Mouse (Mus musculus) small intestine, adult 2 months (tissue): Measurements from ENCODE around the gene Rtkn2.

Experiments
- CTCF ChIP-seq: fragments of 200-500 bp; IDR thresholded peaks from 2 replicates; pipeline ENCODE4 v1.5.1; 2012; ENCODE audit warnings: low read depth, mild to moderate bottlenecking, control low read depth, inconsistent platforms, low read length, moderate library complexity, mixed read lengths; ENCODE audit not compliant: insufficient replicate concordance, insufficient read length; ENCODE audit errors: extremely low read depth
- POLR2A ChIP-seq: fragments of 200-500 bp; IDR thresholded peaks from 2 replicates; pipeline ENCODE4 v1.6.1; 2012; ENCODE audit warnings: low read depth, mild to moderate bottlenecking, control low read depth, inconsistent platforms, low read length, moderate library complexity

DNA sequence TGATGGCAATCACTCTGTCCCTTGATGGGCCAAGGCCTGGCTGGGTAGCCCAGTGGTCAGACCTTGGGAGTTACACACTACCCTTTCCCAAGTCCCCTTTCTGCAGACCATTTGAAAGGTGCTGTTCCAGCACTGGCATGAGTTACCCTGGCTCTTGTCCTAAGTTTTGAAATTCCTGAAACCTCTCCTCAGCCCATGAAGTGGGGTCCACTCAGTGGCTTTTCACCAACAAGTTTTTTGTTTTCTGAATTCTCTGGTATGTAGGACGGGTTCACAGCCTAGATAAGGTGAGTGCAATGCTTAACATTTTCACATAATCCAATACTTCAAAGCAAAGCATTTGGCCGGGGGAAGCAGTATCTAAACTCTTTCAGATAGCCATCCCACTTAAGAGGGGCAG, 115.8 kb downstream of the Rtkn2 start:
- TF ChIP-seq CTCF, result no peak
- no peak for TF ChIP-seq POLR2A
